Mouse (Mus musculus): ENCODE measurements around the gene Polr3b.

Polr3b gene

GRCm38 (mm10) chr10:84662138-84662537 lies 40.0 kb downstream of the Polr3b start:
- no peak for DNase-seq (ENCODE audit: low read depth, low spot score)

DNA sequence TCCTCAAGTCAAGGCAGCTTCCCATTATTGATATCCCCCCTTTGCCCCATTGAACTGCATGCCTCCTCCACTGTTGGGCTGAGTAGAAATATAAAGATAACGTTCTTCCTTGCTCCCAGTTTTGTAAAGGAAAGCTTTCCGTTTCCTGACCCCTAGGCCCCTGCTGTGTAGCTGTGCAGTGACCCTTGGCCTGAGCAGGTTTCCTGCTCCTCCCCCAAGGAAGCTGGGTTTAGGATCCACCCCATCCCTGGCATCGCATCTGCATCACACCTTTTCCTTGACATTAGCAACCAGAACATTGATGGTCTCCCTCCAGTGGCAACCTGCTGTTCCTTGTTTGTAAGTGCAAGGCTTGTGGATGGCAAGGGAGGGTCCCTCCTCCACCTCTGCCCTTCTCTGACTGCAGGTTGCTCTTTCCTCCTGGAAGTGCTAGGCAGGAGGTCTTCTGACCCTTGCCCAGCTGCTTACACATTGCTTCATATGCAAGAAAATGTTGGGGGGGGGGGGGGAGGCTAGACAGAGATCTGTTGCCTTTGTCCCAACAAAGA lies 43.7 kb downstream of the Polr3b start:
- no peak for DNase-seq (ENCODE audit: low read depth, low spot score)

GRCm38 (mm10) chr10:84675653-84676052 lies 53.6 kb downstream of the Polr3b start:
- DNase-seq (ENCODE audit: low read depth, low spot score), result no peak

DNA sequence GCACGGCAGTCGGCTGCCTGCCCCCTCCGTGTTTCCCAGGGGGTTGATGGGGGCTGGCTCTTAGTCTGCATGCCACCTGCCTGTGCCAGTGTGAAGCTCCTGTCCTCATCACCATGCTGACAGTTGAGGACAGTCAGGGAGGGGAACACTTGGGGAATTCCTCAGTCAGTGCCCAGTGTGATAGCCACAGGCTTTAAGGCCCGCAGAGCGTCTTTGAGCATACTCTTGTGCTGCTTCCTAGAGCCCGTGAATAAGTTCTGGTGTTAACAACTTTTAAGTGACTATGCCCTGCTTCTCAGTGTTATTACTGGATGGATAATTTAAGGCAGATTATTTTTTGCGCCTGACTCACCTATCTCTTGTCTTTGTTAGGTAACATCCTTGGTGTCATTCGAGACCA lies 54.4 kb downstream of the Polr3b start:
- peak; percentile 20 for DNase-seq (ENCODE audit: low read depth, low spot score)

DNA sequence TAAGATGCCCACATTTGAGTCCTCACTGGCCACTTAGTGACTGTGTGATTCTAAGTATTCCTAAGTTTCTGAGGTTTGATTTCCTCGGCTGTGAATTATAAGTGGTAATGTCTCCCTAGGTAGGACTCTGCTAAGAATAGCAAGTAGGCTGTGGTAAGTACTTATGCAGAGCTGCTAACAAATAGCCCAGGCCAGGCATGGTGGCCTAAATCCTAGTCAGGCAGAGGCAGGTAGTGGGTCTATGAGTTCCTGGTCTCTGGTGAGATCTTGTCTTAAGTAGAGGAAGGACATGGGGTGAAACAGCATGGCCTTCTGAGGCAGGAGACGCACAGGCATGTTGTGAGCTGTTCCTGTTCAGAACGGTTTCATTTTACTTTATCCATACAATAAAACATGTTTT lies 55.8 kb downstream of the Polr3b start:
- DNase-seq (ENCODE audit: low read depth, low spot score), result no peak

DNA sequence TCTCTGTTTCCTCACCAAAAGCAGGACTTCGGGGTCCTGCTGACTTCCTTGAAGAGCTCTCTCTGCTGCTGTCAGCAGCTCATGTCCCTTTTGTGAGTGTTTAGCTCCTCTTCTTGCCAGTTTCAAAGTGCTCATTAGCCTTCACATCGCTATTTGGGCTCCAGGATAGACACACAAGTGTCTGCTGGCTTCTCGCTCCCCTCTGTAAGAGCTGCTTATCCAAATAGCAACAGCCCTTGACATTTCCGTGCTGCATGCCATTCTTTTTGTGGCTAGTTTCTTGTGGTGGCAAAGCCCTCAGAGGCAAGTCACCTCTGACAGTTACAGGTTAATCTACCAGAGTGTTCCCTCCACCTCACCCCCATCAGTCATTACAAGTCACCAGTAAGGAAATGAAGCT lies 56.3 kb downstream of the Polr3b start:
- DNase-seq (ENCODE audit: low read depth, low spot score), result no peak

DNA sequence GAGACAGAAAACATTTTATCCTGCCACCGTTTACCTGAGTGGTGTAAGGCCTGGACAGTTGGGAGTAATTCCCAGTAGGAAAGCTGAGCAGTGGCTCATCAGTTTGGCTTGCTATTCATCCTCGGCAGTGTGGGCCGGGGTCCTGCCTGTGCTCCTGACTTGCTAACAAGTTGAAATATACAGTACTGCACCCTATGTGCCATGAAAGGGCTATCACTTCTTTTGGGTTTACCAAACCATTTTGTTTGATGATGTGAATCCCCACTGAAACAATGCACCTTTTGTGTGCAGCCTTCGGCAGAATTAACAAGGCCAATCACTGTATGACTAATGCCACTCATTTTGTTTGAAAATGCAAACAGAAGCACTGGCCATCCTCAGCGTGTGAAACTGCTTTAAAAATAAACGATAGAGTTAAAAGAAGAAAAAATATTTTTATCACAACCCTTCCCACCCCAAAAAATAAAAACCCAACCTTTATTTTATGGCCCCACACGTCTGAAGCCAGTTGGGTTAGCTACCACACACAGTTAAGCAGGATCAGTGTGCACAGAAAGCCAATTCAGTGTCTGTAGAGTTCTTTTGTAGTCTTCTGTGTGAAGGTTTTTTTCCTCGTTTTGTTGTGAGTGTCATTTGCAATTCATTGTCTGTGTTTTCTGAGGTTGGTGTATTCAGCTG lies 63.5 kb downstream of the Polr3b start:
- DNase-seq (ENCODE audit: low read depth, low spot score), result peak; percentile 33

- no peak for DNase-seq (ENCODE audit: low read depth, low spot score)
Measured at GRCm38 (mm10) chr10:84686122-84686497, 64.0 kb downstream of the Polr3b start.

GRCm38 (mm10) chr10:84686705-84687104 lies 64.6 kb downstream of the Polr3b start:
- DNase-seq (ENCODE audit: low read depth, low spot score), result no peak

GRCm38 (mm10) chr10:84687736-84688135 lies 65.6 kb downstream of the Polr3b start:
- DNase-seq (ENCODE audit: low read depth, low spot score), result no peak

GRCm38 (mm10) chr10:84689846-84690245 lies 67.8 kb downstream of the Polr3b start:
- DNase-seq (ENCODE audit: low read depth, low spot score), result no peak

DNA sequence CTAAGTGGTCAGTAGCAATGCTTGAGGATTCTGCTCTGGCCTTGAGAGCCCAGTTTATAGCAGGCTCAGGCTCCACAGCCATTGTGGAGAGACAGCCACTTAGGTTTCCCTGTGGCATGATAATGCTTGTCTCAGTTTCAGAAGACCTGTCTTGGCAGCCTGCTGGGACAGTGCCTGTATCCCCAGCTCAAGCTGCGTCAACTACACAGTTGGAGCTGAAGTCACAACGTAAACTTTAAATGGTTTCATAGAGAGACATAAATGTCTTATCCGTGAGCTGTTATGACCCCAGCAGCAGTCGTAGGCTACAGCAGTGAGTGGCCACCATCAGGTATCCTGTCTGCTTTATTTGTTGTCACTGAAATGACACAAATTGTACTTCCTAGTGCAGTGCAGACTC lies 68.7 kb downstream of the Polr3b start:
- DNase-seq (ENCODE audit: low read depth, low spot score), result no peak

DNA sequence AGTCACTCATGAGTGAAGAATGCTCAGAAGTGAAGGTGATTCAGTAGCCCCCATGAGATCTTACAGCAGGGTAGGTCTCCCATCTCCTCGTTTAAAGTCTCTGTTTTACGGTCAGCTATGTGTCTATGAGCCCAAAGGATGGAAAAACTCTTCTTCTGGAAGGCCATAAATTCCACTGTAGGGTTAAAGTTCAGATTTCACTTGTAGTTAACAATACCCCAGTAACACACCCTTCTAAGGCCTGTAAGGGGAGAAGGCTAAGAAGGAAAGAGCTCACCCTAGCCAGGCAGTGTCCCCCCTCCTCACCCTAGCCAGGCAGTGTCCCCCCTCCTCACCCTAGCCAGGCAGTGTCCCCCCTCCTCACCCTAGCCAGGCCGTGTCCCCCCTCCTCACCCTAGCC lies 69.6 kb downstream of the Polr3b start:
- no peak for DNase-seq (ENCODE audit: low read depth, low spot score)

DNA sequence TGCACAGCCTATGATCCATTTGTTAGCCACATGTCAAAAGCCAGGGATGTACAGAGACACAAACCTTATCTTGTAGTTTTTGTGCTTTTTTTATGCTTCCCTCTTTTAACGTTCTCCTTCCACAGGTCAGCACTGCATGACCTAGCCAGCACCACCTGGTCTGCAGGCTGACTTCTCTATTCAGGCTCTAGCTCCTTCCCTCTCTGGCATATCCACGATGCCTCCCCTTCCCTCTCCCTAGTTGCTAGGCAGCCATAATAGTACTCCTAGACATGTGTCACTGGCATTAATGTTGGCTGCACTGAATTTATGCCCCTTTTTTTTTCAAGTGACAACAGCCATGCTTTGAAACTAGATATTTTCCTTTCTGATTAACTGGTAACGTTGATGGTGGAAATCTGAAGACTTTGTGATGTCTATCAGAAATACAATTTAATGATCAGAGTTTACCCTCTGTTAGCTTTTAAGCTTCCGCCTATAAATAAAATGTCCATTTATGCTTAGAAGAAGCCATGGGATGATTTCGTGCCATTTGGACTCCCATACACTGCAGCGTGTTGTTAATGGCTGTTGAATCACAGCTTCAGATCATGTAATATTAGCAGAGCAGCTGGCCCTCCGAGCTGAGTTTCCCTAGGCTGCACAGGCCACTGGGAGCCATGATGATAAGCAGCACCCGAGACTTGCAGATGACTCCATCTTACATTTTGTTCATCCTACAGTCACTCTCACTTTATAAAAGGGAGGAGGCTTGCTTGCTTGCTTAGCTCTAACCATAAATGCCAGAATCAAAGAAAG lies 71.9 kb downstream of the Polr3b start:
- no peak for DNase-seq (ENCODE audit: low read depth, low spot score)

GRCm38 (mm10) chr10:84700236-84700987 lies 78.3 kb downstream of the Polr3b start:
- no peak for DNase-seq (ENCODE audit: low read depth, low spot score)

GRCm38 (mm10) chr10:84701110-84701509 lies 79.0 kb downstream of the Polr3b start:
- peak; percentile 73 for DNase-seq (ENCODE audit: low read depth, low spot score)

DNA sequence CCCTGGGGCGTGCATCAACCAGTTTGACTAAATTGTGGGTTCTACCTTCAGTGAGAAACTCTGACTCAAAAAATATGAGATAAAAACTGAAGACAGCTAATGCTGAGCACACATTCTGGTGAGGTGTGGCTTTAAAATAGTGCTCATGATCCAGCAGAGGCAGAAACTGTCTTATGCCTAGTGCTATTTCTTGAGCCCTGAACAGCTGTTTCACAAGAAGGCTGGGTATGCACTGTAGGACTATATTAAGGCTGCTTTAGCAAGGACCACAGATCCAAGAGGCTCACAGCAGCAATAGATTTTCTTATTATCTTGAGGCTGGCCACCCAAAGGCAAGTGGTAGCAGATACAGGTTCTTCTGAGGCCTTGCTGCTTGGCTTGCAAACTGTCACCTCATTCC lies 80.0 kb downstream of the Polr3b start:
- peak; percentile 30 for DNase-seq (ENCODE audit: low read depth, low spot score)

GRCm38 (mm10) chr10:84704594-84704993 lies 82.5 kb downstream of the Polr3b start:
- no peak for DNase-seq (ENCODE audit: low read depth, low spot score)

GRCm38 (mm10) chr10:84705234-84705633 lies 83.1 kb downstream of the Polr3b start:
- no peak for DNase-seq (ENCODE audit: low read depth, low spot score)

DNA sequence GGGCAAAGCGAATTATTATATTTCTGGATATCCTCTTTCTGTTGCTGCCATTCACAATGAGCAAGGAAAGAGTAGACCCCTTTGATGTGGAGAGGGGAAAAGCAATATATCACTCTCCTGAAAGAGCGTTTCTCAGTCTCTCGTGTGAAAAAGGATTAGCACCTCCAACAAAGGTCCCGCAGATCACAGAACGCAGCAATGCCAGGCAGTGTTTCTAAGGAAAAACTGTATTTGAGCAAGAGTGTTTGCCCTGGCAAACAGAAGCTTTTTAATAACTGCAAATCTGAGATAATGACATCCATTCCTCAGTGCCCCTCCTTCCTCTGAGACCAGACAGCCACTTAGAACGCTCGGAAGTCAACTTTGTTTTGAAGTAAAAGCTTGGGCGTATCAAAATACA lies 84.5 kb downstream of the Polr3b start:
- no peak for DNase-seq (ENCODE audit: low read depth, low spot score)

DNA sequence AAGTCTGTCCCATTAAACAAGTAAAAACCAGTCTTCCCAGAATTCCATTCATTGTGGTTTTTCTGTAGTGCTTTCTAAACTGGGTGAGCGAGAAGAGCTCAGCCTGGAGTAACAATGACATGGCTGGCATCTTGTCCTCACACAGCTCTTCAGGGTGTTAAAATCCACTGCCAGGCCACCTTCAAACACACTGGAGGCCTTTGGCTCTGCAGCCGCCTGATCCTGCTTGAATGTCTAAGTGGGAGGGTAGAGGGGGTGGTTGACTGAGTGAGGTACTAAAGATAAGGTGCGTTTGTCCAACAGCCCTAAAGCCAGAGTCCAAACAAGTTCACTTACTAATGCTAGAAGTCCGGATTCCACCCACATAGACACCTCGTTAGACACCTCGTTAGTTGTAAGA lies 85.1 kb downstream of the Polr3b start:
- no peak for DNase-seq (ENCODE audit: low read depth, low spot score)

All from brain, adult 2 months (tissue).